Mouse (Mus musculus) intestine, embryonic 15.5 days (tissue): ENCODE data around the gene Rnf103. TPM values are rescaled to one million over a fixed set of nuclear protein-coding genes. Genes with fewer than 3 reads are reported as not detected.

Experiments
- ATAC-seq: fragments of 200-750 bp; cut with Nextera tagmentation; 2 replicates; pipeline ENCODE4 v1.8.0; 2017; ENCODE audit warnings: moderate TSS enrichment, moderate library complexity
- H3K27ac ChIP-seq: fragments of 300-500 bp; sonication (generic); 2 replicates; pipeline ENCODE4 v1.5.1; 2015; ENCODE audit warnings: mild to moderate bottlenecking, inconsistent platforms
- H3K27me3 ChIP-seq: fragments of 300-500 bp; sonication (generic); replicated peaks from 2 replicates; pipeline ENCODE4 v1.6.1; 2015; ENCODE audit warnings: inconsistent platforms
- H3K36me3 ChIP-seq: fragments of 300-500 bp; sonication (generic); 2 replicates; pipeline ENCODE4 v1.6.1; 2015; ENCODE audit warnings: inconsistent platforms
- H3K4me1 ChIP-seq: fragments of 300-500 bp; sonication (generic); replicated peaks from 2 replicates; pipeline ENCODE4 v1.6.1; 2015; ENCODE audit warnings: inconsistent platforms
- H3K4me2 ChIP-seq: fragments of 300-500 bp; sonication (generic); replicated peaks from 2 replicates; pipeline ENCODE4 v1.6.1; 2015; ENCODE audit warnings: mild to moderate bottlenecking, inconsistent platforms
- H3K4me3 ChIP-seq: fragments of 300-500 bp; sonication (generic); replicated peaks from 2 replicates; pipeline ENCODE4 v1.5.1; 2015; ENCODE audit warnings: inconsistent platforms
- H3K9ac ChIP-seq: fragments of 300-500 bp; sonication (generic); 2 replicates; pipeline ENCODE4 v1.6.1; 2015; ENCODE audit warnings: inconsistent platforms
- H3K9me3 ChIP-seq: fragments of 300-500 bp; sonication (generic); 2 replicates; pipeline ENCODE4 v1.6.1; 2016; ENCODE audit warnings: inconsistent platforms
- WGBS: fragments of 180-500 bp; shearing (Covaris S2); methylation state at CpG from one replicate; pipeline ENCODE4 v1.1.7; 2015; 5-methylcytosine and 5-hydroxymethylcytosine counted together
- polyA plus RNA-seq: library from polyadenylated mRNA; unstranded; fragments of >200 nt; fragmentation: Nextera tagmentation; extraction: Ambion mirVana; gene quantifications from 2 replicates; pipeline ENCODE4 v1.2.1, GENCODE M21; 2015

Gene Rnf103
- polyA plus RNA-seq, 1 experiment from 2014 or later = 29.9 TPM

- Histone ChIP-seq H3K4me1 (no peaks in the 10 kb centered on the region), H3K9ac (no peak overlapping the region), H3K27ac (no peak overlapping the region), H3K36me3 (0 out of 2 replicates have a peak, but pooled peaks cover 4% of the 10 kb centered on the region), H3K9me3 (no peaks in the 10 kb centered on the region), H3K4me3 (no peak overlapping the region), H3K27me3 (no peaks in the 10 kb centered on the region), H3K4me2 (no peak overlapping the region)
- 90% methylated on average over 2 of the region's 2 CpGs for WGBS
- ATAC-seq = no peak
Observed at GRCm38 (mm10) chr6:71556826-71557225, 63.1 kb downstream of the Rnf103 start.

Other genes starting within 250 kb of the Rnf103 start
- gene Krcc1, start 222.2 kb upstream of the Rnf103 start, polyA plus RNA-seq = 62.2 and 72.5 TPM in 2 replicates
- 0.27 and 0.57 TPM in 2 replicates for gene Smyd1, start 171.7 kb upstream of the Rnf103 start, polyA plus RNA-seq
- 0.21 TPM in 1 of 2 replicates, not detected in the other for gene Cd8b1, start 171.1 kb upstream of the Rnf103 start, polyA plus RNA-seq
- gene Cd8a, start 120.5 kb upstream of the Rnf103 start, polyA plus RNA-seq = not detected in 2 replicates
- gene Rmnd5a, start 53.3 kb upstream of the Rnf103 start, polyA plus RNA-seq = 13.9 and 16.0 TPM in 2 replicates
- 68.9 and 70.2 TPM in 2 replicates for gene Chmp3, start 49.9 kb downstream of the Rnf103 start, polyA plus RNA-seq
- gene Kdm3a, start 139.1 kb downstream of the Rnf103 start, polyA plus RNA-seq = 41.9 and 45.2 TPM in 2 replicates
- 16.1 and 16.6 TPM in 2 replicates for gene Reep1, start 213.7 kb downstream of the Rnf103 start, polyA plus RNA-seq